Mouse (Mus musculus): ENCODE measurements around the gene Macrod1.

Gene Macrod1

DNA sequence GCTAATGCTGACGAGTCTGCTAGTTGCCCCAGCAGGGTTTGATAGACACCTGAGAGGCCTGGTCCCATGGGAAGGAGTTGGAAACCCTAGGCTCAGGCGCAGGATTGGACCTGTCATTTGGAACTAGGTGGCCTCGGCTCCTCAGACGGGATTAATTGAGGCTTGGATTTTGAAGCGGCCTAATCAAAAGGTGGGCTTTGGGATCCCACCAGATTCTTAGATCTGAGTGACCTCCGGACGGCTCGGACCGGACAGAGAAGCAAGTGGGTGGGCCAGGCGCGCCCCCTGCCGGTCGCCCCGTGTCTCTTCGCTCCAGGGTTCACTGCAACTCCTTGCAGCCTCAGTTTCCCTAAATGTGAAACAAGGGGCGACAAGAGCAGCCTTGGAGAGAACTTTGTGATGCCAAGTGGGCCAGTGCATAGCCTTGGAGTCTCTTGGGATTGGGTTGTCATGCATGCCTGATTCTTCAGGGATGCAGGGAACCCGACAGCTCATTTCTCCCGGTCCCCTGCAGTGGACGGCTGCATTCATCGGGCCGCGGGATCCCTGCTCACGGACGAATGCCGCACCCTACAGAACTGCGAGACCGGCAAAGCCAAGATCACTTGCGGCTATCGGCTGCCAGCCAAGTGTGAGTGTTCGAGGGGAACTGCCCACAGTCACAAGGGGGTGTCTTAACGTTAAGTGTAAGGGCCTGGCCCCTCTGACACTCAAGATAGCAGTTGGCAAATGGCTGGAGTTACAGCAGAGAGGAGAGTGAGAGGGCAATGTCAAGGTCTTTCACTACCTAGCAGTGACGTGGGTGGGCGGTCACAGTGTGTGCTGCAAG lies 139.5 kb downstream of the Macrod1 start:
- DNase-seq (ENCODE audit: low read depth in 1 of 2, low spot score in 2 of 2) = no peak

DNA sequence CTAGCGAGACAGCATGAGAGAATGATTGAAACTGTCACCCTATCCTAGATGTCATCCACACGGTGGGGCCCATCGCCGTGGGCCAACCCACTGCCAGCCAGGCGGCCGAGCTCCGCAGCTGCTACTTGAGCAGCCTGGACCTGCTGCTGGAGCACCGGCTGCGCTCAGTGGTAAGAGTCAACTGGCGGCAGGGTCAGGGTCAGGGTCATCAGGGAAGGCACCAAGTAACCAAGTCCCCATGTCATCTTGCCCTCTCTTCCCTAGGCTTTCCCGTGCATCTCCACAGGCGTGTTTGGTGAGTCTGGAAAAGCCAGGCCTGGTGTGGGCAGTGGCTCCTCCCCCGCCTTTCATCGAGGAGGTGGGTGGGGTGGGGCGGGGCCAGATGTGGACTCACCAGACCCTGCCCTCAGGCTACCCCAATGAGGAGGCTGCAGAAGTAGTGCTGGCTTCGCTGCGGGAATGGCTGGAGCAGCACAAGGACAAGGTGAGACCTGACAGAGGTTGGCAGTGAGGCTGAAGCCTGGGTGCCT lies 140.2 kb downstream of the Macrod1 start:
- no peak for DNase-seq (ENCODE audit: low read depth in 1 of 2, low spot score in 2 of 2)

DNA sequence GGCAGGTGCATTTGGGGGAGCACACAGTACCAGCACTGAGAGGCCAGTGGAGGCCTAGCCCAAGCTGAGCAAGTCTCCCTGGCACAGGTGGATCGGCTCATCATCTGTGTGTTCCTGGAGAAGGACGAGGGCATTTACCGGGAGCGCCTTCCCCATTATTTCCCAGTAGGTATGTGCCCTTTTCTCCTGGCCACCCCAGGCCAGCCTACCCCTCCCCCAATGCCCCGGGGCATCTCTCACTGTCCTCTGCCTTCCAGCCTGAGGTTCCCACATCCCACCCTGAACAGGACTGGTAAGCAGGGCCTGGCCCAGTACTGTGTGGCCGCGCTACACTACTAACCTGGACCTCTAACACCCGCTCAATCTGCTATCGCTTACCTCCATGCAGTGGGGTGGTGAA lies 140.8 kb downstream of the Macrod1 start:
- no peak for DNase-seq (ENCODE audit: low read depth in 1 of 2, low spot score in 2 of 2)

DNA sequence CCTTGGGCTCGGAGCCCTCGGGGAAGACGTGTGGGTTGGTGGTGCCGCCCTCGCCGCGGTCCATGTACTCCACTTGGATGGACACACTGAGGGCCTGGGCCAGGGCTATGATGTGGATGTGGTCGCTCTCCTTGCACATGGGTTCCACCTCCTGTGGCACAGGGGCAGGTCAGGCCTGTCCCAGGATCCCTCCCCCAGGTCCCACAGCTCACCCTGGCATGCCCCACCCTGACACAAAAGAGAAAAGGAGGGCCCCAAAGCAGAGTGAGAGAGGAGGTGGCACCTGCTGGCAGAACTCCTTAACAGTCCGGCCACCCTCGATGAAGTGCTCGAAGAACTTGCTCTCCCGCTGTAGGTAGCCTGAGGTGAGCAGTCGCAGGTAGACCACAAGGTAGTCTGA lies 142.5 kb downstream of the Macrod1 start:
- no peak for DNase-seq (ENCODE audit: low read depth in 1 of 2, low spot score in 2 of 2)

DNA sequence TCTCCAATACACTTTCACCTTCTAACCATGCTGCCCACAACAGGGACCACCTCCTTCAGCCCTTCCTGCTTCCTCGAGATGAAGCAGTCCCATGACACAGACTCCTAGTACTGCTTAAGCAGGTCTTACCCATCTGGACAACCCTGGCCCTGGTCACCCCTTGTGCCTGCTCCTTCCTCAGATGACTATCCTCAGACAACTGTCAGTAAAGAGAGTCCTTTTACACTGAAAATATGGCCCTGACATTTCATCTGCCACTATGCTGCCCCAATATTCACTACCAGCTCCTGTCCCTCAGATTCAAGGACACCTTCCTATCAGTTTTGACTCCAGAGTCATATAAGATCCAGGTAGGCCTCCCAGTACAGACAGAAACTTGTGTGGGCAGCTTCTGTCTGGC lies 143.8 kb downstream of the Macrod1 start:
- DNase-seq (ENCODE audit: low read depth in 1 of 2, low spot score in 2 of 2) = no peak

DNA sequence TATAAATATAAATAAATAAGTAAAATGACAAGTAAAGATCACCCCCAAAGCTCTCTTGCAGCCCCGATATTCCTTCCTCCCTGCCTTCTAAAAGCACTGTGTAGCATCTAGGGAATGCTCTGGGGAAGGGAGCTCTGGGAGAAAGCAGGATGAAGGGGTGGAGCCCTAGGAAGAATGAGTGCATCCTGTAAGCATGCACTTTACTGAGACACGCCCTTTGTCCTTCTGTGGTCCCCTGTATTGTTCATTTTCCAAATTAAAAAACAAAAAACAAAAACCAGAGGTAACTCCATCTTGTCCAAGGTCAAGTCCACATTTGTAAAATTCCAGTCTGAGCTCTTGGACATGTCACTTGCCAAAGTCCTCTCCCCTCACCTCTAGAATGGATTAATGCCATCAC lies 148.3 kb downstream of the Macrod1 start:
- DNase-seq (ENCODE audit: low read depth in 1 of 2, low spot score in 2 of 2) = no peak

DNA sequence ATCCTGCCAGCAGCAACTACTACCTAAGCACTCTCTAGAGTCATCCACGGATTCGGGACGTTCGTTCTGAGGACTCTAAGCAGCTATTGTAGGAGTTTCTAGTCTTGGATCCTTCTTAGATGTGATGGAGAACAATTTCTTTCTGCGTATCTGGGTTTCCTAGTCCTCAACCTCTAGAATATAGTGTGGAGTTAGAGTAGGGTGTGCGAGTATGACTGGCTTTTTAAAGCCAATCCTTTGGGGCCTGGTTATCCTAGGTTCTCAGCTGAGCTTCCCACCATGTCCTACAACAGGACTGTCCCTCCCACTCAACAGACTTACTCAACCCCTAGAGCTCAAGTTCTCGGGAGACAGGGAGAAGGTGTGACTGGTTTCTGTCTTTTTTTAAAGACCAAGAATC lies 148.7 kb downstream of the Macrod1 start:
- no peak for DNase-seq (ENCODE audit: low read depth in 1 of 2, low spot score in 2 of 2)

DNA sequence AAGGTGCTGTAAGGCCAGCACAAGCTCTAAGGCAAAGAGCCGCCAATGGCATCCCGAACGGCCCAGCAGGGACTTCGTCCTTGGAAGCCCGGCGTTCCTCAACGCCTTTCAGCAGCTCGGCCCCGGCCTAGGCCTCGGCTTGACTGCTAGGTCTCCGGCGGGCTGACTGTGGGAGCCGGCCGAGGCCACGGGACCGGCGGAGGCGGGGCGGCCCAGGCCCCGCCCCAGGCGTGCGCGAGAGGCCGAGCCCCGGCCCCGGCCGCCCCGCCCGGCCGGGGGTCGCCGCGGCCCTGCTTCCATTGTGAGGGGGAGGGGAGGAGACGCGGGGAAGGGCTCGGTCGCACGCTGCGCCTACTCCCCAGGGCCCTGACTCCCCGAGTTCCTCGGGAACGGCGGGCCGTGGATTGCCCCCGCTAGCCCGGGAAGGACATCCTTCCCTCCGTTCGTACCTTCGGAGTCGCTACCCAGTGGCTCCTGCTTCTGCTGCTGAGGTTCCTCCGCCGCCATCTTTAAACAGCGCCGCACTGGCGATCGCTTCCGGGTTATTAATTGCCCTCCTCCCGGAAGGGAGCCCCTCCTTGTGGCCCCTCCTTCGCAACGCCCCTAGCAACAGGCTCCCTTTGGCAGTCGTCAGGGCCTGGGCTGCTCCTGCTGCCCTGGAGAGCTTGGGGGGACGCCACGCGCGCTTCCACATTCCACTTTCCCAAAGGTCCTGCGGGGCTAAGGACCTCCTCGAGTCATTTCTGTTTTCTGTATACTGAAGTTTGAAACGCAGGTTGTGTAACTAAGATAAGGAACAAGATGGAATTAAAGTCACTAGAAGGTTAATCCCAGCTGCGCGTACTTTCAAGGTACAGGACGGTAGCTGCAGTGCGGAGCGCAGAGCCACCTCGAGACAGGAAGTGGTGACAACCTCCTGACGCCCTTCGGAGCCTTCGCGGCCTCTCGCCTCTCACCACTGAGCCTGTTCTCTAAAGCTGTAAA lies 149.4 kb downstream of the Macrod1 start, which contains the start of gene Otub1:
Gene Otub1, minus strand, starts transcription at position 564 of the 984 bp plus-strand sequence.
- DNase-seq (ENCODE audit: low read depth in 1 of 2, low spot score in 2 of 2) = peak; percentile 76 to 88

DNA sequence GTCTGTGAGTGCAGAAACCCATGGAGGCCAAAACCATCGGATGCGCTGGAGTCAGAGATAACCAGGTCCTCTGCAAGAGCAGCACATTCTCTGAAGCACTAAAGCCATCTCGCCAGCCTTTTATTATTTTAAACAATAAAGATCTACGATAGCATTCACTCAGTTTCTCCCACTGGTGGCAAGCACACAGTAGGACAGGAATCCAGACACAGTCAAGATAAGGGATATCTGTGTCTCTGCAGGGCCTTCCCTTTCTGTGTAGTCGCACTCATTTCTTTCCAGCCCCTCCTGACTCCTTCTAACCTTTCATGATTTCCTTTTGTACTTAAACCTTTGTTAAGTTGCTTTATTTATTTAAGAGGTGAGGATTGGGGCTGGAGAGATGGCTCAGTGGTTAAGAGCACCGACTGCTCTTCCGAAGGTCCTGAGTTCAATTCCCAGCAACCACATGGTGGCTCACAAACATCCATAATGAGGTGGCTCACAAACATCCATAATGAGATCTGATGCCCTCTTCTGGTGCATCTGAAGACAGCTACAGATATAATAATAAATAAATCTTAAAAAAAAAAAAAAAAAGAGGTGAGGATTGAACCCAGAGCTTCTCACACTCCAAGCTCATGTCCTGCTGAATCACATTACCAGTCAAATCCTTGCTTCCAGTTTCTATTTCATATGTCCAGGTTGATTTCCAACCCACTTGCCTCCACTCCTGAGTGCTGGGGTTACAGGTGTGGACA lies 153.5 kb downstream of the Macrod1 start:
- DNase-seq (ENCODE audit: low read depth in 1 of 2, low spot score in 2 of 2) = no peak

DNA sequence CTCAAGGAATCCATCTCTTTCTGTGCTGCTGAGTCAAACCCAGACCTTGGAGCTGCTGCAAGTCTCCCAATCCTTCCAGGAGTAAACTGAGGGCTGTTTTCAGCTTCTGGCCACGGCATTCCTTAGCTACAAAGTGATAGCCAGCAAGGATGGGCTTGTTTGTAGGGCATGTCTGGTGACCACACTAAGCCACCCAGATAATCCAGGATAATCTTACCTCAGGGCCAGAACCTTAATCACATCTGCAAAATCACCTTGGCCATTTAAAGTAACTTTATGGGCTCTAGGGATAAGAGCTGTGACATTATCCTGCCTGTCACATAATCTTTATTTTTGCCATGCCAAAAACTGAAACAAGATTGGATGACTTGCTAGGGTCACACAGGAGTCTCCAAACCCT lies 155.6 kb downstream of the Macrod1 start:
- DNase-seq (ENCODE audit: low read depth in 1 of 2, low spot score in 2 of 2) = no peak

DNA sequence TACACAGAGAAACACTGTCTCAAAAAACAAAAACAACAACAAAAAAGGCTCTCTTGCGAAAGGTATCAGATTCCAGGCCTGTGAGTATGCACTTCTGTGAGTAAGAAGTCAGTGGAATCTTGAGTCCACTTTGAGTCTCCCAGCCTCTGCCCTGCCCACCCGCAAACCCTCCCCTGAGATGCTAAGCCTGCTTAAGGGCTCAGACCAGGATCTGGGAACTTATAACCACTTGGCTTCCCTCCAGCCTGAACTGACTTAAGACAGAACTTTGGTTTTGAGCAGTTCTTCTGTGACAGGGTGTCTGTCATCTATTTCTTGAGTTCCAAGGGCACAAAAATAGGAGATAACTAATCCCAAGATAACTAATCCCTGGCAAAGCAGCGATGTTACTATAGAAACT lies 156.4 kb downstream of the Macrod1 start:
- DNase-seq (ENCODE audit: low read depth in 1 of 2, low spot score in 2 of 2) = no peak

DNA sequence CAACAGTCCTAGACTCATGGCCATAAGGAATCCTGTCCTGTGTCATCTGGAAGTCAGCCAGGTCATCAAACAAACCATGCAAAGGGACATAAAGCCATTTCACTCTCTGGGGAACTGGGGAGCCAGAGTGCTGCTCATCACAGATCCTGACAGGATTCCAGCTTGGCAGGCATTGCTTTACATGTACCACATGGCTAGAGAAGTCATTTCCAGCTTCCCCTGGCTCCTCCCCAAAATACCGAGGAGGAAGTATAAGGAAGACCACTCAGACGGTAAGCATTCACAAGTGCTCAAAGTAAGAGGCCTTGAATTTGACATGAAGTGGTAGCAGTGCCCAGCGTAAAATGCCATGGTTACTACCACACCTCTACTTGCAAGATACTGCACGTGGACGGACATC lies 157.9 kb downstream of the Macrod1 start:
- no peak for DNase-seq (ENCODE audit: low read depth in 1 of 2, low spot score in 2 of 2)

DNA sequence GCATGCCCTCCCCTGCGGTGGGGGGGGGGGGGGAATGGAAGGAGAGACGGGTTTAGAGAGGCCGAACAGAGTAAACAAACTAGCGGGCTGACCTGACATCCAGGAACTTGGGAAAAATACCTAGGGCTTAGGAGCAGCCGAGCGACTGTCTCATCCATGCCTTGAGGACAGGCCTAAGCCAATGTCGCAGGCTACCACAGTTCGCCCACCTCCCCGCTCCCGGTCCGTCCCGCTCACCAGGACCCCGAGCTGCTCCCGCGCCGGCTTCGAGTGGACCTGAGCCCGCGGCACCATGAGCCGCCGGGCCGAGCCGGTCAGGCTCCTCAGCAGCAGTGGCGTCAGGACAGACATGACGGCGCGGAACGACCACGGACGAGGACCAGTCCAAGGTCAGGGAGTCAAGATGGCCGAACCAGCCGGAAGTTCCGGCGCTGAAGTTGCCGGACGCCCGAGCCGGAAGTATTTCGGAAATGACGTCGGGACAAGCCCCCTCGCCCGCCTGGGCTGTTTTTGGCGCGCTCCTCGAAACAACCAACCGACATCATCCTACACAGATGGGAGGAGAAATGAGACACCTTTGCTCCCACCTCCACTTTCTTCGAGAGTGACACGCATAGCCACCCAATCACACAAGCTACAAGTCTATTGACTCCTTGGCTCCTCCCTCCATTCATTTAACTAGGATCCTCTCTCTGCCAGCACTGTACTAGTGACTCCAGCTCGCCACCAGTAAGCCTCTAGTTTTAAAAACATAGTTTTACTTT lies 160.7 kb downstream of the Macrod1 start, which contains the start of gene Cox8a:
Gene Cox8a, minus strand, starts transcription at position 455 of the 764 bp plus-strand sequence.
- peak; percentile 91 to 92 for DNase-seq (ENCODE audit: low read depth in 1 of 2, low spot score in 2 of 2)

DNA sequence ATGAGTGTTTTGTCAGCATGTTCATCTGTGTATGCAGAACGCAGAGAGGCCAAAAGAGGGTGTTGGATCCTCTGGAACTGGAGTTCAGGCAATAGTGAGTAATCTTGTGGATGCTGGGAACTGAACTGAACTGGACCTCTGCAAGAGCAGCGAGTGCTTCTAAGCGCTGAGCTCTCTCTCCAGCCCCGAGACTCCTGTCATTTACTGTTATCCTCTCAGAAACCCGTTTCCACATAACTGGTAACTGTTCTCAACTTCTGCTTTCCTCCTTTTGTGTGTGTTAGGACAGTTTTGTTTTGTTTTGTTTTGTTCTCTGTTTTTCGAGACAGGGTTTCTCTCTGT lies 161.3 kb downstream of the Macrod1 start:
- DNase-seq (ENCODE audit: low read depth in 1 of 2, low spot score in 2 of 2) = no peak

DNA sequence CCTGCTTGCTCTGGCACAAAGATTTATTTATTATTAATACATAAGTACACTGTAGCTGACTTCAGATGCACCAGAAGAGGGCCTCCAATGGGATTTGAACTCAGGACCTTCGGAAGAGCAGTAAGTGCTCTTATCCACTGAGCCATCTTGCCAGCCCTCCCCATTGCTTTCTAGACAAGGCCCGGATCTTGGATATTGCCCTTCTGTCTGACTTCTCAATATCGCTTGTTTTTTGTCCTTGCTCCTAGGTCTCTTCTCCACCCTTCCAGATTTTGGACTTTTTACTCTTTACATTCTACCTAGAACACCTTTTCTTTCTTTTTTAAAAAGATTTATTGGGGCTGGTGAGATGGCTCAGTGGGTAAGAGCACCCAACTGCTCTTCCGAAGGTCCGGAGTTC lies 162.1 kb downstream of the Macrod1 start:
- no peak for DNase-seq (ENCODE audit: low read depth in 1 of 2, low spot score in 2 of 2)

DNA sequence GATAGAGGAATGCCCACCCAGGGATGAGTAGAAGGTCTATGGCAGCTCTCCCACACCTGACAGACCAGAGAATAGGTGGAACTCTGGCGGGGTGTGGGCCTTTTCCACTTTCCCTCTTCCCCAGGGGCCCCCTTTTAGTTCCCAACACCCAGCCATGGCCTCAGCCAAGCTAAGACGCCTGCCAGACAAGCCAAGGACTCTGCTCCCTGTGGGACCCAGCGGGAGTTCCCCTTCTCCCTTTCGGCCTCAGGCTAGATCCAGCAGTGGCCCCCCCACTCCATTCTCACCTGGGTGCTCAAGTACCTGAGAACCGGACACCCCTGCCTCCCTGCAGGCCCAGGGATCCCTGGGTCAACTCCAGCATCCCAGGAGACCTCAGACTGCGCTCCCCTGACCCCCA lies 165.6 kb downstream of the Macrod1 start:
- DNase-seq (ENCODE audit: low read depth in 1 of 2, low spot score in 2 of 2) = no peak

DNA sequence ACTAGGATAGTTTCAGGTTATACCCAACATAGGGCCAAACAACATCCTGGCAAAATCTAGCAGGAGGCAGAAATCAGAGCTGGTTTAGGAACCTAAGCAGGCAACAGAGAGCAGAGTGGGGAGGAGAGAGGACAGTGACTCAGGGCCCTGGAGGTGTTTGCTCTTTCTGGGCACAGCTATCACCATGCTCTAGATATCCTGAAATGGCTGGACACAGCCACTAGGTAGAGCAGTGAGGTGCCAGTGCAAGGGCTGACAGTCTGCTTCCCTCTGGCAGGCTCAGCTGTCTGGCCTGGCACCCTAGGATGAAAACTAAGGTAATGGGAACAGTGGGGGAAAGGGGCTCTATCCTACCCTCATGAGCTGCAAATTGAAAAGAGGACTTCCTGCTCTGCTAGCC lies 166.9 kb downstream of the Macrod1 start:
- DNase-seq (ENCODE audit: low read depth in 1 of 2, low spot score in 2 of 2) = no peak

DNA sequence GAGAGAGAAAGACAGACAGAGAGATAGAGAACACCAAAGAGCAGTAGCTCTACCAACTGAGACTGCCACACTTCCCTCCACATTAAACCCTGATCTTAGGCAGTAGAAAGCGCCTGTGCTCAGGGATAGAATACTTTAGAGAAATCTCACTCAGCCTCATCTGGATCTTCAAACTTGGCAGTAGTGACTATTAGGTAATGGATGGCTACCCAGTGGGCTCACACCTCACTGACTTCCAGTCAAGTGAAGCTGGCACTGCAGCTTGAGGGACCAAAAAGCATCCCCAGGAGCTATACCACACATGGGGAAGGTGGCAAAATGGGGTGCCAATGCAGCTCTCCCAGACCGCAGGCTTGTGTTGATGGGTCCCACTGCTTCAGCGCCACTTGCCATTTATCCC lies 167.6 kb downstream of the Macrod1 start:
- no peak for DNase-seq (ENCODE audit: low read depth in 1 of 2, low spot score in 2 of 2)

DNA sequence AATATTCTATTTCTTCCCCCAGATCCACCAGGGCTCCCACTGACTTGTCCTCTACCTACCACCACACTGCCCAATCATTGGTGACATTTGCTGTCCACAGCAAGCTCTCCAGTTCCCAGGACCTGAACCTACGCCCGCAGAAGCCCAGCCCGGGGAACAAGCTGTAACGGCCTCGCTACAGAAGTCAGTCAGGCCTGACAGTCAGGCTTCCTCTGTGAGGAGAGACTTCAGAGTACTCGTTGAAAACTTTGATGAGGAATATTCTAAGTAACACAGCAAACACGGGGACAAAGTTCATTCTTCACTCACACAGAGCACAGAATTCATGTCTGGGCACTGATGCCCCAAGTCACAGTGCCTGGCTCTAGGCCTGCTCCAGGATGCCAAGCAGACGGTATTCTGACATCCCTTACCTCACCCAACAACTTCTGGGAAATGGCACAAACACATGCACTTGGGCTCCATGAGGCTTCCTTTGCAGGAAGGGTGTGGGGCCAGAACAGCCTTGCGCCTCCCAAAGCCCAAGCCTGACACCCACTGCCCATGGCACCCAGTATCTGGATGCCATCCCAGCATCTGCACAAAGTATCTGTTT lies 168.6 kb downstream of the Macrod1 start:
- no peak for DNase-seq (ENCODE audit: low read depth in 1 of 2, low spot score in 2 of 2)

DNA sequence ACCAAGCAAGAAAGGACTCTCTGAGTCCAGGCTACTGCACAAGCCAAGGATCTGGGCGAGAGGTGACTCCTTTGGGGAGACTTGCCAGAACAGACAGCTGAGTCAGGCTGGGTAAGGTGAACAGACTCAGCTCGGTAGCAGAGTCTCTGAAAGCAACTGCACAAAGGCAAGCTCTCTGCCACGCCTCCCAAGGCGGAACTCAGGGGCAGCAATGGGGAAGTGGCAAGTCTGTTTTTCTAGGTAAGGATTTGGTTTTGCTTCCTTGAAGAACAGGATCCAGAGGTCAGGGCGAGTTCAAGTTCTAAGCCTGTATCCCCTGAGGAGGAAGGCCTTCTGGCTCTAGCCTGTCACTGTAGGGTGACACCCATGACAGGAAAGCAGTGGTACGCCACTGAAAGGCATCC lies 169.9 kb downstream of the Macrod1 start:
- peak; percentile 71 to 80 for DNase-seq (ENCODE audit: low read depth in 1 of 2, low spot score in 2 of 2)
